Mouse (Mus musculus): ENCODE results near the gene Tmtc1. TPM values are rescaled to one million over a fixed set of nuclear protein-coding genes. Genes with fewer than 3 reads are reported as not detected.
A peak's percentile ranks its signal among the peaks of the same experiment; 100 is the strongest.

Gene Tmtc1
- total RNA-seq, 2 experiments from 2014 or later = 117 to 127 TPM

DNA sequence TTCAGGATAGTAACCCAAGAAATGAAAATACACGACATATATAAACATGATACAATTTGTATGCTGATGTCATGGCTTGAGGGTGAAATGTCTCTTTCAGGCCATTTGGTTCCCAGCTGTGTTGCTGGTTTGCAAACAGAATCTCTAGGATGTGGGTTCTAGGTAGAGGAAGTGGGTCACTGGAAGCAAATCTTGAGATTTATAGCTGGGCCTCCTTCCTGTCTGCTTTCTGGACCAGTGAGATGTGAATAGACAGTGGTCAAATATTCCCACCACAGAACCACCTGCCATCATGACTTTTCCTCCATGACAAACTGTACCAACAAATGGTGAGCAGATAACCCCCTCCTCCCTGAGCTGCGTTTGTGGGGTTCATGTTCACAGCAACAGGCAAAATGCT is 186.4 kb downstream of the Tmtc1 start:
- no peak for DNase-seq
- intact Hi-C loops (cut with DNase I) = loop anchor here (5.0 kb wide), 1 partner anchor 124 kb away; no protein-coding TSS in a partner anchor

DNA sequence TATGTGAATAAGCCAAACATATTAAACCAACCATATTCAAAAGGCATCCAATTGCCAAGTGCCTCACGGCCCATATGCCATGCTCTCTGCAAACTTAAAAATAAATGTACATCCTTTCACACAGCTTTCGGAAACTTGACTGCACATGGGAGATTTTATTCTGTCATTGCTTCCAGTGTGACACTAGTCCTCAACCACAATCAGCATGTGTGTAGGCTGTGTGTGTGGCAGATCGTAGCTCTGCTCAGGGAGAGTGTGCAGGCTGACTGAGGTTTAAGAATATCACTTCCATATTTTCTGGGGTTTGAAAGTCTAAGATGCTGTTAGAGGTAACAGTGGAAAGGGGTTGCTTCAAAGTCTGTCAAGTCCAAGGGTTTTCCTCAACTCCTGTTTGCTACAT is 188.1 kb downstream of the Tmtc1 start:
- intact Hi-C loops (cut with DNase I) = loop anchor here (5.0 kb wide), 1 partner anchor 126 kb away; no protein-coding TSS in a partner anchor
- DNase-seq = no peak

DNA sequence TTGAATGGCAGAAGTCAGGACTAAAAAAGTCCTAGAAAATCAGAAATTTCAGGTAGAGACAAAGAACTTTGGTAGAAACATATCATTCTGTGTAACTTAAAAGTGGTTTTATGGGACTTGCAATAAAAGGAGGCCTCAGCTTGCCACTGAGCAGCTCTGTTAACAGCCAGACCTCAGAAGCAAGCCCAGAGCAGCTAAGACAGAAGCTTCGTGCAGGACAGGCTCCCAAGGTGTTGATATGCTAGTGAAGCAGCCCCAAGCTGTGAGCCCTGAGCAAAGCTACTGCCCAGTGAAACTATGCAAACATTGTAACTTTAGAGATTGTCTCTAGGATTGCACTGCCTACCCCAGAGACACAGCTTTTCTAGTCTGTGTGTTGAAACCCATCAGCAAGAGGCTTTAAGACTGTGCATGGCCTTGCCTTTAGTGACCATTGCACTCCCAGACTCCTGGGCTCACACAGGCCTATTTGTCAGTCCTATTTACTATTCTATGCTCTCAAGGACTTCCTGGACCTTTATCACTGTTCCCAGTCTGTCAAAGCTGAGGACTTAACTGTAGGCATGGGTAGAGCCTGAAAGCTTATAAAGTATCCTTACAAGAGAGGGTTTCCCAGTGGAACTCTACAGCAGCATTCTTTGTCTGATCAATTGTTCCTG is 188.7 kb downstream of the Tmtc1 start:
- no peak for DNase-seq
- intact Hi-C loops (cut with DNase I) = loop anchor here (5.0 kb wide), 1 partner anchor 127 kb away; no protein-coding TSS in a partner anchor

- DNase-seq = no peak
- intact Hi-C loops (cut with DNase I) = loop anchor here (2.0 kb wide), 1 partner anchor 502 kb away; no protein-coding TSS in a partner anchor
Observed at GRCm38 (mm10) chr6:148249221-148249620, 195.0 kb downstream of the Tmtc1 start.

- peak; percentile 29 to 39 for DNase-seq
- intact Hi-C loops (cut with DNase I) = loop anchor here (1.0 to 2.0 kb wide), 2 partner anchors 439 to 502 kb away; no protein-coding TSS in a partner anchor
Observed at GRCm38 (mm10) chr6:148248625-148249024, 195.6 kb downstream of the Tmtc1 start.

DNA sequence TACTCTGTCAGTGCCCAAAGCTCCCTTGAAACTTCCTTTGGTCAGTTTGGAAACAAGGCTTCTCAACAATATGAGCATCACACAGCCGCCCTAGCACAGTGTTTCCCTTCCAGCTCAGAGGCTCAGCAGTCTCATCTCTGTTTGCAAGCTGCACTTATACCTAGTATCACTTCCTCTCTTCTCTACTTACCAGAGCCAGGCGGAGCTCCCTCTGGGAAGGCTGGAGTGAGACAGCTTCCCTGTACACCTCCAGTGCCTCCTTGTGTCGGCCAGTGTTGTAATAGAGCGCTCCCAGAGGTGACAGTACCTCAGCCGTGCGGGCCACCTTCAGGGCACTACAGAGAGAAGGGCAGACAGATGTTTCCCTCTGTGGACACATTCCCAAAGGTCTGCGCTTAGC is 197.6 kb downstream of the Tmtc1 start:
- DNase-seq = no peak
- intact Hi-C loops (cut with DNase I) = no loop called here

- intact Hi-C loops (cut with DNase I) = loop anchor here (5.0 kb wide), 1 partner anchor 197 kb away; the partner anchor contains the start of gene Tmtc1
- no peak for DNase-seq
Observed at GRCm38 (mm10) chr6:148244836-148245235, 199.4 kb downstream of the Tmtc1 start.

GRCm38 (mm10) chr6:148242304-148242703 is 201.9 kb downstream of the Tmtc1 start:
- intact Hi-C loops (cut with DNase I) = loop anchor here (5.0 kb wide), 1 partner anchor 200 kb away; the partner anchor contains the start of gene Tmtc1
- DNase-seq = no peak

- intact Hi-C loops (cut with DNase I) = loop anchor here (5.0 kb wide), 1 partner anchor 201 kb away; the partner anchor contains the start of gene Tmtc1
- no peak for DNase-seq
Observed at GRCm38 (mm10) chr6:148241685-148242084, 202.5 kb downstream of the Tmtc1 start.

- intact Hi-C loops (cut with DNase I) = no loop called here
- DNase-seq = no peak
Observed at GRCm38 (mm10) chr6:148239311-148239710, 204.9 kb downstream of the Tmtc1 start.

DNA sequence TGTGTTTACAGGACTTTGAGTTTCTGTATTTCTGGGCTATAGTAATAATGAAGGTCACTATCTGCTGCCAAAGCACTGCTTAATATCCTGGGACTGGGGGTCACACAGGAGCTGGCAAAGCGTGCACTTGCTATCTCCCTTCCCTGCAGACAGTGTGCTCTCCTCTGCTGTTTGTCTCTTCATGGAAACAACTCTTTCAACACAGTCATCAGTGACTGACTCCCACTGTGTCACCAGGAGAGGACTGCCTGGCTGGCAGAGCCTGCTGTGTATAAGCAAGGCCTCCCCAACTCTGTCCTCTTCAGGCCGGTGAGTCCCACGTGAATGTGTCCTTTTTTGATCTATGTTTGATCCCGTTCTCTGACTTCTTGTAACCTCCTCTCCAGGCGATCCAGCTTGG is 206.7 kb downstream of the Tmtc1 start:
- intact Hi-C loops (cut with DNase I) = no loop called here
- no peak for DNase-seq

DNA sequence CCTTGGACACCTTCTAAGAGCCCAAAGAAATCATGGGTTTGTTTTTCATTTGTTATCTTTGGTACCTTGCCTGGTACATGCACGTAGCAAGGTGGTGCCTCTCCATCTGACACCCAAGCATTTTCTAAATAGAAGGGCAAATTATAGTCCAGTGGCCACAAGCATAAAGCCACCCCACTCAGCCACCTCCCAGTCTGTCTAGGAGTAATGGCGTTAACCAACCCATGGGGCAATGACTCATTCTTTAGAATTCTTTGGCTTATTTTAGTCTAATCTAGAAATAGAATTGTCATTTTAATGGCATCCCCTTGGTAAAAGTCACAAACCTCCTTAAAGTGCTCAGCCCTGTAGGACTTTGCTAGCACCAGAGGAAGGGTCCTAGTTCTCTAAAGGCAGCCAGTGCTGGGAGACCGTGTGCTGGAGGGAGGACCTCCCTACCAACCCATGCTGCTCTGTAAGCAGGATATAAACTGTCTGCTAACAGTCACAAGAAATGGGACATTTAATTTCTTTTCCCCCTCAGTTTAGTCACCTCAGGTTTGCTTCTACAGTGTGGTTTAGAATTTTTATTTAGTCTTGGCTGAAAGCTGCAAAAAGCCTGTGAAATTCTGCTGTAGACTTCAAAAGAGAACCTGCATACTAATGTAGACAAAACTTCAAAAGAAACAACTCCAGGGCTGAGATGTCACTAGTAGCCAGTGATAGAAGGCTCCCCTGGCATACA is 209.9 kb downstream of the Tmtc1 start:
- no peak for DNase-seq
- intact Hi-C loops (cut with DNase I) = loop anchor here (5.0 kb wide), 1 partner anchor 683 kb away; no protein-coding TSS in a partner anchor

DNA sequence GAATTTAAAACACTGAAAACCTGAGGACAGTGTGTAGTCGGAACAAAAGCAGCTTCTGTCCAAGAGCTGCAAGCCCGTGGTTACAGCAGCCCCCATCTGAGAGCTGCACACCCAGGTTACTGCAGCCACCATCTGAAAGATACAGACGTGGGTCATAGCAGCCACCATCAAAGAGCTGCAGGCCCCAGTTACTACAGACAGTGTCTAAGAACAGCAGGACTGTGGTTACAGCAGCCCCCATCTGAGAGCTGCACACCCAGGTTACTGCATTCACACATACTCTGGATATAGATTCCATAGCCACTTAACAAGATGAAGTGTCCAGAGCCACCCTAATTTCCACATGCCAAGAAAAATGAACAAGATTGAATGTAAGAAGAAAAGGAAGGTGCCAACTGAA is 216.6 kb downstream of the Tmtc1 start:
- intact Hi-C loops (cut with DNase I) = no loop called here
- DNase-seq = no peak

GRCm38 (mm10) chr6:148222686-148223085 is 221.5 kb downstream of the Tmtc1 start:
- intact Hi-C loops (cut with DNase I) = no loop called here
- DNase-seq = no peak

DNA sequence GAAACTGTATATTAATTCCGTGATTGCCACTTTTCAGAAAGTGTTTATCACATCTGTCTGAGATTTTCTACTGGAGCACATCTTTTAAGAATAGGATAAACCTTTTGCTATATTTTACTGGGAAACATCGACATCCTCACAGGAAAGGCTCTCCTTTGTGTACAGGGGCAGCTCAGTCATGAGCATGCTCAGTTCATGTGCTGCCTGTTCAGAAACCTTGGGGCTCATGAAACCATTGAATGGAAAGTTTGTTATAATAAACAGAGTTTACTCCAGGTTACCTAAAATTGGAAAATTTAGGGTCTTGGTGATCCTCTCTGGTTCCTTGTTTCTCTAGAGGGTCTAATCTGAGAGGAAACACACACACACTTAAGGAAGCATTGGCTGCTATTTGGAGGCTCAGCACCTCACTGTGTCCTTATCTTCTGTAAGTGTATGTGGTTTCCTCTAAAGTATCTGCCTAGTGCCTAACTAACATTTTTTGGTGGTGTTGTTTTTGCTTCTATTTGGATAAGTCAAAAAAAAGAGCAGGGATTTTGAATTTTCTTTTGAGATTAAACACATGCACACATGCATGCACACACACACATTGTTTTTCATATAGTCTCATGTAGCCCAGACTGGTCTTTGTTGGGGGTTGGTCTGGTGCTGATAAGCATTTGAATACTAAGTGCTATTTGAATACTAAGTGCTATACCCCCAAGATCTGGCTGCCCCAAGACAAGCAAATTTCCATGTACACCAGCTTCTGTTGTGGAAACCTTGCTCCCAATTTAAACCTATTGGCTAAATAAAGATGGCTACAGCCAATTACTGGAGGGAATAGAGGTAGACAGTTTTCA is 225.7 kb downstream of the Tmtc1 start:
- intact Hi-C loops (cut with DNase I) = no loop called here
- no peak for DNase-seq

DNA sequence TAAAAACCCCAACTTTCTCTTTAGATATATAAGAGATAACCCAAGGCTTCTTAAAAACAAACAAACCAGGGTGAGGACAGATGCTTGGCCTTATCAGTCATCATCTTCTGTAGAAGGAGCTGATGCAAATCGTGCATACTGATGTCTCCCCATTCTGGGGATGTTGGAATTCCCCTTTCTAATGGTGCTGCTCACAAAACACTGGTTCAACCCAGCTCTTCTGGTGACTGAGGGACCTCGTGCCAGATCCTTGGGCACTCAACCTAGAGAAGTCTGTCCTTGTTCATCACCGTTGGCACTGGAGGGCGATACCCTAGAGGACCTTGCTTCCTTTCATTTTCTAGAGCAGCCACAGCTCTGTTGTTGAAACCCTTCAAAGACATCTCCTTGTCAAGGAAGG is 227.4 kb downstream of the Tmtc1 start:
- DNase-seq = no peak
- intact Hi-C loops (cut with DNase I) = no loop called here

DNA sequence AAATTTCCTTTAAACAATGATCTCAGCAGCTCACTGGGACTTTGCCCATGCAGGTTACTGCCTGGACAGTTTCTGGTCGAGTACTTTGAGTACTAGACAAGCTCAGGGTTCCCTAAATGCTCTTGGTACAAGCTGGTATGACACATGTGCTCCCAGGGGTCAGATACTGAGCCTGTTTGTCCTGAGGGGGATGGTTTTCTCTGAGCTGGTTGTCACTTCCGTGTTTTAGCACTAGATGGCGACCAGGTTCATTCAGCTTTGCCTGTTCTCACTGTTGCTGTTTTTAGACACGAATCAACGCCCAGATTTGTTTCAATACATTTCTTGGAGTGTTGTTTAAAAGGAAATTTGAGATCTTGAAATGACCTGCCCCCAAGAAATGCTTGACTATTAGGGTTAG is 229.4 kb downstream of the Tmtc1 start:
- peak; percentile 37 to 48 for DNase-seq
- intact Hi-C loops (cut with DNase I) = loop anchor here (1.0 to 5.0 kb wide), 4 partner anchors 618 to 973 kb away; partner anchors contain the start of genes Amn1, Caprin2 and Ipo8

GRCm38 (mm10) chr6:148211897-148212680 is 232.1 kb downstream of the Tmtc1 start, which contains the start of gene Ergic2:
Gene Ergic2, minus strand, starts transcription at chr6:148212374.
- peak; percentile 94 to 96 for DNase-seq
- intact Hi-C loops (cut with DNase I) = loop anchor here (5.0 kb wide), 3 partner anchors 620 to 975 kb away; partner anchors contain the start of genes Amn1, Caprin2 and Ipo8

GRCm38 (mm10) chr6:148211391-148211876 is 232.8 kb downstream of the Tmtc1 start:
- intact Hi-C loops (cut with DNase I) = loop anchor here (5.0 kb wide), 3 partner anchors 621 to 976 kb away; partner anchors contain the start of genes Amn1, Caprin2 and Ipo8
- no peak for DNase-seq

Data from heart, postnatal 36 days (tissue).